Mouse (Mus musculus) liver, postnatal 0 days (tissue): ENCODE measurements around the gene Dennd2c. TPM values are rescaled to one million over a fixed set of nuclear protein-coding genes. Genes with fewer than 3 reads are reported as not detected.
A peak's percentile ranks its signal among the peaks of the same experiment; 100 is the strongest.
"Not testable (repeated sequence)": the region's sequence is repeated elsewhere in the genome, so short reads cannot be mapped to it uniquely, and the experiment has no call there.

Source experiments
- ATAC-seq: fragments of 200-750 bp; cut with Nextera tagmentation; 2 replicates; pipeline ENCODE4 v1.8.0; 2017; ENCODE audit warnings: mild to moderate bottlenecking, moderate library complexity
- DNase-seq: peaks from one replicate; pipeline ENCODE4 v3.0.0-alpha.2; 2016
- H3K27ac ChIP-seq: fragments of 300-500 bp; sonication (generic); 2 replicates; pipeline ENCODE4 v1.5.1; 2014; ENCODE audit warnings: antibody characterized with exemption, moderate library complexity, mild to moderate bottlenecking, low read depth
- H3K27me3 ChIP-seq: fragments of 300-500 bp; sonication (generic); 2 replicates; pipeline ENCODE4 v1.6.1; 2014; ENCODE audit warnings: low read length, control low read depth, mixed read lengths; ENCODE audit not compliant: insufficient read depth
- H3K36me3 ChIP-seq: fragments of 300-500 bp; sonication (generic); replicated peaks from 2 replicates; pipeline ENCODE4 v1.6.1; 2014; ENCODE audit warnings: mild to moderate bottlenecking, control low read depth, low read length, moderate library complexity, mixed read lengths; ENCODE audit not compliant: insufficient read depth
- H3K4me1 ChIP-seq: fragments of 300-500 bp; sonication (generic); 2 replicates; pipeline ENCODE4 v1.6.1; 2014; ENCODE audit warnings: antibody characterized with exemption, mild to moderate bottlenecking, control low read depth; ENCODE audit not compliant: insufficient read depth
- H3K4me2 ChIP-seq: fragments of 300-500 bp; sonication (generic); 2 replicates; pipeline ENCODE4 v1.6.1; 2014; ENCODE audit warnings: low read depth, mild to moderate bottlenecking, low read length, moderate library complexity, mixed read lengths
- H3K4me3 ChIP-seq: fragments of 300-500 bp; sonication (generic); 2 replicates; pipeline ENCODE4 v1.5.1; 2014; ENCODE audit warnings: low read depth, low read length
- H3K9ac ChIP-seq: fragments of 300-500 bp; sonication (generic); replicated peaks from 2 replicates; pipeline ENCODE4 v1.6.1; 2014; ENCODE audit warnings: mild to moderate bottlenecking, moderate library complexity
- H3K9me3 ChIP-seq: fragments of 300-500 bp; sonication (generic); 2 replicates; pipeline ENCODE4 v1.6.1; 2016; ENCODE audit warnings: mild to moderate bottlenecking, control low read depth, low read length, mixed read lengths
- CTCF ChIP-seq: sonication (generic); IDR thresholded peaks from 2 replicates; pipeline ENCODE4 v1.5.1; 2016; ENCODE audit warnings: antibody characterized with exemption, low read depth
- EP300 ChIP-seq: IDR thresholded peaks from 2 replicates; pipeline ENCODE4 v1.6.1; 2016; ENCODE audit warnings: antibody characterized with exemption, low read depth, mild to moderate bottlenecking
- WGBS: fragments of 180-500 bp; shearing (Covaris S2); extraction: QIAGEN DNeasy Blood & Tissue Kit; methylation state at CpG from one replicate; pipeline ENCODE4 v1.1.7; 2014; ENCODE audit not compliant: insufficient replicate concordance; 5-methylcytosine and 5-hydroxymethylcytosine counted together
- polyA plus RNA-seq: library from polyadenylated mRNA; unstranded; fragments of >200 nt; fragmentation: Nextera tagmentation; extraction: Ambion mirVana; gene quantifications from 2 replicates; pipeline ENCODE4 v1.2.1, GENCODE M21; 2015

The Dennd2c gene
- polyA plus RNA-seq, 1 experiment from 2014 or later = 2.8 TPM

GRCm38 (mm10) chr3:103211101-103211500, 108.7 kb downstream of the Dennd2c start:
- H3K4me3 ChIP-seq = no peak overlapping the region
- H3K9ac ChIP-seq = no peak overlapping the region
- no peak for DNase-seq
- H3K27ac ChIP-seq = no peak overlapping the region
- H3K27me3 ChIP-seq = no peaks in the 10 kb centered on the region
- 68% methylated on average over 2 of the region's 2 CpGs for WGBS
- H3K4me1 ChIP-seq = peaks cover 7% of the 10 kb centered on the region; the same call in 1 of the 2 replicates
- H3K4me2 ChIP-seq = no peak overlapping the region
- no peaks in the 10 kb centered on the region for H3K9me3 ChIP-seq
- no peaks in the 10 kb centered on the region for H3K36me3 ChIP-seq
- TF ChIP-seq CTCF = no peak
- no peak for TF ChIP-seq EP300
- ATAC-seq = no peak

GRCm38 (mm10) chr3:103212142-103212541, 109.7 kb downstream of the Dennd2c start:
- DNase-seq = no peak
- 43% methylated on average over 1 of the region's 1 CpGs for WGBS
- ATAC-seq = no peak
- Histone ChIP-seq H3K27ac (no peak overlapping the region), H3K4me3 (no peak overlapping the region), H3K36me3 (no peaks in the 10 kb centered on the region), H3K9ac (no peak overlapping the region), H3K4me2 (no peak overlapping the region), H3K27me3 (no peaks in the 10 kb centered on the region), H3K9me3 (no peaks in the 10 kb centered on the region), H3K4me1 (peaks cover 7% of the 10 kb centered on the region; the same call in 1 of the 2 replicates)
- TF ChIP-seq CTCF = no peak
- TF ChIP-seq EP300 = no peak

GRCm38 (mm10) chr3:103213537-103213936, 111.1 kb downstream of the Dennd2c start:
- Histone ChIP-seq H3K36me3 (no peaks in the 10 kb centered on the region), H3K27me3 (no peaks in the 10 kb centered on the region), H3K9ac (no peak overlapping the region), H3K27ac (no peak overlapping the region), H3K9me3 (no peaks in the 10 kb centered on the region), H3K4me1 (peaks cover 5% of the 10 kb centered on the region; the same call in 1 of the 2 replicates), H3K4me3 (no peak overlapping the region), H3K4me2 (no peak overlapping the region)
- WGBS = 71% methylated on average over 5 of the region's 5 CpGs
- TF ChIP-seq CTCF (no peak), EP300 (no peak)
- DNase-seq (no peak), ATAC-seq (no peak)

GRCm38 (mm10) chr3:103214593-103215285, 112.3 kb downstream of the Dennd2c start:
- TF ChIP-seq EP300 = no peak
- TF ChIP-seq CTCF = no peak
- H3K9me3 ChIP-seq = no peaks in the 10 kb centered on the region
- H3K4me2 ChIP-seq = no peak overlapping the region
- H3K9ac ChIP-seq = no peak overlapping the region
- no peak overlapping the region for H3K27ac ChIP-seq
- H3K4me3 ChIP-seq = no peak overlapping the region
- H3K36me3 ChIP-seq = no peaks in the 10 kb centered on the region
- peaks cover 5% of the 10 kb centered on the region; the same call in 1 of the 2 replicates for H3K4me1 ChIP-seq
- H3K27me3 ChIP-seq = no peaks in the 10 kb centered on the region
- WGBS = 66% methylated on average over 8 of the region's 8 CpGs
- ATAC-seq (peak; percentile 94), DNase-seq (peak; percentile 38)

- not testable (repeated sequence) for H3K4me2 ChIP-seq, H3K27me3 ChIP-seq, H3K4me3 ChIP-seq, ATAC-seq, H3K27ac ChIP-seq, H3K9me3 ChIP-seq, H3K4me1 ChIP-seq, H3K9ac ChIP-seq, H3K36me3 ChIP-seq, DNase-seq
- 87% methylated on average over 8 of the region's 8 CpGs for WGBS
Measured at GRCm38 (mm10) chr3:103215399-103215798, 113.0 kb downstream of the Dennd2c start.

Other genes starting within 250 kb of the Dennd2c start
- not detected in 2 replicates for gene Sycp1, start 166.5 kb upstream of the Dennd2c start, polyA plus RNA-seq
- gene Nr1h5, start 138.5 kb upstream of the Dennd2c start, polyA plus RNA-seq = 2.1 and 2.2 TPM in 2 replicates
- gene Sike1, start 106.9 kb upstream of the Dennd2c start, polyA plus RNA-seq = 15.8 and 18.4 TPM in 2 replicates
- 75.0 and 85.1 TPM in 2 replicates for gene Csde1, start 82.2 kb upstream of the Dennd2c start, polyA plus RNA-seq
- gene Nras, start 44.3 kb upstream of the Dennd2c start, polyA plus RNA-seq = 16.2 and 19.4 TPM in 2 replicates
- gene Ampd1, start 28.6 kb upstream of the Dennd2c start, polyA plus RNA-seq = 0.37 TPM in 1 of 2 replicates, not detected in the other
- 71.7 and 73.7 TPM in 2 replicates for gene Bcas2, start 69.1 kb downstream of the Dennd2c start, polyA plus RNA-seq
- 3.1 and 3.4 TPM in 2 replicates for gene Trim33, start 176.7 kb downstream of the Dennd2c start, polyA plus RNA-seq